Mouse (Mus musculus): Measurements from ENCODE around the gene Srpk2. TPM values are rescaled to one million over a fixed set of nuclear protein-coding genes. Genes with fewer than 3 reads are reported as not detected.

Gene Srpk2
- polyA plus RNA-seq, 1 experiment from 2014 or later, result 101 TPM

GRCm38 (mm10) chr5:23631490-23631889 is 52.9 kb downstream of the Srpk2 start:
- H3K4me3 ChIP-seq (replicated peaks), result no peak overlapping the region
- no peaks in the 10 kb centered on the region for H3K9me3 ChIP-seq (replicated peaks)
- H3K27ac ChIP-seq (replicated peaks), result no peak overlapping the region
- no peaks in the 10 kb centered on the region for H3K4me1 ChIP-seq
- H3K4me2 ChIP-seq, result no peak overlapping the region
- H3K27me3 ChIP-seq (replicated peaks), result no peaks in the 10 kb centered on the region
- ATAC-seq (ENCODE audit: low FRiP score), result no peak
- no peaks in the 10 kb centered on the region for H3K36me3 ChIP-seq
- no peak overlapping the region for H3K9ac ChIP-seq (replicated peaks)
- WGBS, result 64% methylated on average over 1 of the region's 1 CpGs

- Histone ChIP-seq H3K27me3 (replicated peaks) (no peaks in the 10 kb centered on the region), H3K4me1 (no peaks in the 10 kb centered on the region; the same call in 1 of the 2 replicates), H3K36me3 (no peaks in the 10 kb centered on the region), H3K4me3 (replicated peaks) (no peak overlapping the region), H3K27ac (replicated peaks) (no peak overlapping the region), H3K9me3 (replicated peaks) (no peaks in the 10 kb centered on the region), H3K4me2 (no peak overlapping the region), H3K9ac (replicated peaks) (no peak overlapping the region)
- ATAC-seq (ENCODE audit: low FRiP score), result no peak
- 85% methylated on average over 5 of the region's 5 CpGs for WGBS
Measured at GRCm38 (mm10) chr5:23627221-23627620, 57.2 kb downstream of the Srpk2 start.

GRCm38 (mm10) chr5:23626173-23626572 is 58.2 kb downstream of the Srpk2 start:
- Histone ChIP-seq H3K4me1 (no peaks in the 10 kb centered on the region; the same call in 1 of the 2 replicates), H3K4me2 (no peak overlapping the region), H3K36me3 (no peaks in the 10 kb centered on the region), H3K9me3 (replicated peaks) (no peaks in the 10 kb centered on the region), H3K27me3 (replicated peaks) (no peaks in the 10 kb centered on the region), H3K9ac (replicated peaks) (no peak overlapping the region), H3K27ac (replicated peaks) (no peak overlapping the region), H3K4me3 (replicated peaks) (no peak overlapping the region)
- 72% methylated on average over 2 of the region's 2 CpGs for WGBS
- ATAC-seq (ENCODE audit: low FRiP score), result no peak

GRCm38 (mm10) chr5:23620621-23621020 is 63.8 kb downstream of the Srpk2 start:
- Histone ChIP-seq H3K27ac (replicated peaks) (no peak overlapping the region), H3K27me3 (replicated peaks) (no peaks in the 10 kb centered on the region), H3K4me3 (replicated peaks) (no peak overlapping the region), H3K4me1 (peaks cover 4% of the 10 kb centered on the region), H3K4me2 (no peak overlapping the region), H3K36me3 (no peaks in the 10 kb centered on the region), H3K9ac (replicated peaks) (no peak overlapping the region), H3K9me3 (replicated peaks) (no peaks in the 10 kb centered on the region)
- ATAC-seq (ENCODE audit: low FRiP score), result no peak
- 92% methylated on average over 8 of the region's 8 CpGs for WGBS

GRCm38 (mm10) chr5:23618656-23619055 is 65.8 kb downstream of the Srpk2 start:
- Histone ChIP-seq H3K27ac (replicated peaks) (no peak overlapping the region), H3K4me3 (replicated peaks) (no peak overlapping the region), H3K9me3 (replicated peaks) (no peaks in the 10 kb centered on the region), H3K4me1 (peaks cover 16% of the 10 kb centered on the region), H3K27me3 (replicated peaks) (no peaks in the 10 kb centered on the region), H3K36me3 (no peaks in the 10 kb centered on the region), H3K4me2 (no peak overlapping the region), H3K9ac (replicated peaks) (no peak overlapping the region)
- no peak for ATAC-seq (ENCODE audit: low FRiP score)
- WGBS, result 95% methylated on average over 7 of the region's 7 CpGs

GRCm38 (mm10) chr5:23617104-23617415 is 67.4 kb downstream of the Srpk2 start:
- no peak; the same call in 1 of the 2 replicates for ATAC-seq (ENCODE audit: low FRiP score)
- Histone ChIP-seq H3K4me3 (replicated peaks) (peak overlapping the region; percentile 51), H3K9ac (replicated peaks) (peak overlapping the region; percentile 33; the same call in 1 of the 2 replicates), H3K4me2 (peak overlapping the region; percentile 55), H3K36me3 (no peaks in the 10 kb centered on the region), H3K27me3 (replicated peaks) (no peaks in the 10 kb centered on the region), H3K4me1 (peaks cover 16% of the 10 kb centered on the region), H3K9me3 (replicated peaks) (no peaks in the 10 kb centered on the region), H3K27ac (replicated peaks) (peak overlapping the region; percentile 81)
- 24% methylated on average over 5 of the region's 5 CpGs for WGBS

GRCm38 (mm10) chr5:23616270-23617103 is 67.9 kb downstream of the Srpk2 start:
- Histone ChIP-seq H3K27ac (replicated peaks) (peak overlapping the region; percentile 81), H3K9ac (replicated peaks) (peak overlapping the region; percentile 55), H3K9me3 (replicated peaks) (no peaks in the 10 kb centered on the region), H3K4me3 (replicated peaks) (peak overlapping the region; percentile 51), H3K4me2 (peak overlapping the region; percentile 55), H3K27me3 (replicated peaks) (no peaks in the 10 kb centered on the region), H3K36me3 (no peaks in the 10 kb centered on the region), H3K4me1 (peaks cover 16% of the 10 kb centered on the region)
- ATAC-seq (ENCODE audit: low FRiP score), result peak; percentile 93
- 10% methylated on average over 11 of the region's 11 CpGs for WGBS

- Histone ChIP-seq H3K27ac (replicated peaks) (peak overlapping the region; percentile 81), H3K9ac (replicated peaks) (peak overlapping the region; percentile 55), H3K4me1 (peaks cover 18% of the 10 kb centered on the region), H3K4me2 (peak overlapping the region; percentile 55), H3K27me3 (replicated peaks) (no peaks in the 10 kb centered on the region), H3K36me3 (no peaks in the 10 kb centered on the region), H3K4me3 (replicated peaks) (peak overlapping the region; percentile 51), H3K9me3 (replicated peaks) (no peaks in the 10 kb centered on the region)
- ATAC-seq (ENCODE audit: low FRiP score), result peak; percentile 67; the same call in 1 of the 2 replicates
- 27% methylated on average over 5 of the region's 5 CpGs for WGBS
Measured at GRCm38 (mm10) chr5:23615586-23616269, 68.7 kb downstream of the Srpk2 start.

- H3K27ac ChIP-seq (replicated peaks), result no peak overlapping the region
- peaks cover 18% of the 10 kb centered on the region for H3K4me1 ChIP-seq
- no peak overlapping the region for H3K4me2 ChIP-seq
- H3K27me3 ChIP-seq (replicated peaks), result no peaks in the 10 kb centered on the region
- H3K9me3 ChIP-seq (replicated peaks), result no peaks in the 10 kb centered on the region
- H3K4me3 ChIP-seq (replicated peaks), result no peak overlapping the region
- no peak overlapping the region for H3K9ac ChIP-seq (replicated peaks)
- ATAC-seq (ENCODE audit: low FRiP score), result no peak
- 82% methylated on average over 3 of the region's 3 CpGs for WGBS
- H3K36me3 ChIP-seq, result no peaks in the 10 kb centered on the region
Measured at GRCm38 (mm10) chr5:23612856-23613255, 71.6 kb downstream of the Srpk2 start.

GRCm38 (mm10) chr5:23604036-23604705 is 80.2 kb downstream of the Srpk2 start:
- Histone ChIP-seq H3K4me2 (no peak overlapping the region), H3K27me3 (replicated peaks) (no peaks in the 10 kb centered on the region), H3K9ac (replicated peaks) (no peak overlapping the region), H3K4me3 (replicated peaks) (no peak overlapping the region), H3K36me3 (no peaks in the 10 kb centered on the region), H3K9me3 (replicated peaks) (no peaks in the 10 kb centered on the region), H3K27ac (replicated peaks) (no peak overlapping the region), H3K4me1 (peaks cover 9% of the 10 kb centered on the region; the same call in 1 of the 2 replicates)
- WGBS, result 81% methylated on average over 7 of the region's 7 CpGs
- ATAC-seq (ENCODE audit: low FRiP score), result no peak

- Histone ChIP-seq H3K27me3 (replicated peaks) (no peaks in the 10 kb centered on the region), H3K4me1 (peaks cover 16% of the 10 kb centered on the region; the same call in 1 of the 2 replicates), H3K4me3 (replicated peaks) (no peak overlapping the region), H3K36me3 (no peaks in the 10 kb centered on the region), H3K9me3 (replicated peaks) (no peaks in the 10 kb centered on the region), H3K27ac (replicated peaks) (peak overlapping the region; percentile 13; the same call in 1 of the 2 replicates), H3K9ac (replicated peaks) (no peak overlapping the region), H3K4me2 (no peak overlapping the region)
- 48% methylated on average over 5 of the region's 5 CpGs for WGBS
- peak; percentile 74 for ATAC-seq (ENCODE audit: low FRiP score)
Measured at GRCm38 (mm10) chr5:23599750-23600537, 84.5 kb downstream of the Srpk2 start.

Data from neural tube, embryonic 15.5 days (tissue).